Comparison of ENCODE assay signal across 24 mouse cellular contexts in the genomic region with DNA sequence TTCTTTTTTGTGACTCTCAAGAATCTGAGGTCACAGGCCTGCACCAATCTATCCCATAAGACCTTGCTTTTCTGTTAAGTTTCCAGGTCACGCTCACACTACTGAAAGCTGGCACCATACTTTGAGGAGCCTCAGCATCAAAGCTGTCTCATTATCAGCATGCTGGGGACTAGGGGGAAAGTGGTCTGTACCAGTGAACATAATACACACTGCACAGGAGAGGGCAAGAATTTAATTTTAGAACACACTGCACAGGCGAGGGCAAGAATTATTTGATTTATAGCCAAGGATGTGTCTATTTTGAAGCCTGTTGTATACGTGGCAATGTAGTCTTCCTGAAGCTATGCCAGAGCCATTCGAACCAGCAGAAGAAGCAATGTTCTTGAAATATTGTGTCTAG.
"Had no signal": no experiment of that assay in that cellular context is flagged by ENCODE, and none has a peak within 500 bp of the region (broad histone marks: within the 10 kb centered on the region; RNA-seq: fewer than 3 reads in every experiment).

No protein-coding gene starts in this region.

- H3K9ac ChIP-seq: forebrain, postnatal 0 days; hindbrain, embryonic 13.5 days; hindbrain, embryonic 15.5 days; kidney, embryonic 15.5 days; limb, embryonic 13.5 days; limb, embryonic 15.5 days; liver, embryonic 12.5 days; liver, embryonic 14.5 days had no signal

- H3K27me3 ChIP-seq: hindbrain, embryonic 13.5 days; hindbrain, embryonic 15.5 days; kidney, embryonic 15.5 days; limb, embryonic 13.5 days; limb, embryonic 15.5 days; liver, embryonic 12.5 days had no signal

- H3K36me3 ChIP-seq: kidney, embryonic 15.5 days; limb, embryonic 15.5 days had no signal

- H3K9me3 ChIP-seq: heart, embryonic 10.5 days; hindbrain, embryonic 15.5 days; kidney, embryonic 15.5 days; limb, embryonic 13.5 days; limb, embryonic 15.5 days; liver, embryonic 12.5 days had no signal

- H3K4me2 ChIP-seq: hindbrain, embryonic 13.5 days; hindbrain, embryonic 15.5 days; kidney, embryonic 15.5 days; limb, embryonic 13.5 days; limb, embryonic 15.5 days; liver, embryonic 12.5 days had no signal

- H3K4me3 ChIP-seq: heart, embryonic 10.5 days; hindbrain, embryonic 13.5 days; hindbrain, embryonic 15.5 days; kidney, embryonic 15.5 days; limb, embryonic 13.5 days; limb, embryonic 15.5 days; liver, embryonic 12.5 days had no signal

- H3K27ac ChIP-seq: heart, embryonic 10.5 days; hindbrain, embryonic 13.5 days; hindbrain, embryonic 15.5 days; hindbrain, postnatal 0 days; kidney, embryonic 15.5 days; kidney, postnatal 0 days; limb, embryonic 13.5 days; limb, embryonic 15.5 days; liver, embryonic 12.5 days; liver, embryonic 14.5 days had no signal

- DNase-seq: forebrain, postnatal 0 days; gastrocnemius, postnatal 14 days; gastrocnemius, postnatal 36 days; heart, postnatal 14 days; heart, postnatal 36 days; kidney, adult 11 months; kidney, adult 2 months; kidney, adult 9 months; kidney, postnatal 14 days; kidney, postnatal 36 days; layer of hippocampus, adult 9-11 months; layer of hippocampus, postnatal 36 days; left cerebral cortex, postnatal 4 days had no signal

- H3K4me1 ChIP-seq: hindbrain, embryonic 15.5 days; kidney, embryonic 15.5 days; limb, embryonic 13.5 days; limb, embryonic 15.5 days; liver, embryonic 12.5 days had no signal

- ATAC-seq: forebrain, postnatal 0 days; hindbrain, postnatal 0 days; intestine, embryonic 16.5 days; liver, embryonic 12.5 days had no signal
